Mouse (Mus musculus) gastrocnemius, postnatal 10 days (tissue): ENCODE data around the gene Zbtb45. TPM values are rescaled to one million over a fixed set of nuclear protein-coding genes. Genes with fewer than 3 reads are reported as not detected.
A peak's percentile ranks its signal among the peaks of the same experiment; 100 is the strongest.

Source experiments
- DNase-seq: peaks from one replicate; pipeline ENCODE4 v3.0.0; 2021; ENCODE audit warnings: mixed read lengths
- long read RNA-seq, 2 experiments: library from polyadenylated mRNA; stranded (forward); transcript quantifications; one replicate each; pipeline ENCODE4 v2.0.0; 2021
- total RNA-seq, 2 experiments: library from RNA; stranded (reverse); gene quantifications; 2 replicates each; pipeline ENCODE4 v1.2.3; 2021

Gene Zbtb45
- 1 to 10 TPM; 5.5 to 6.6 TPM for total RNA-seq
- long read RNA-seq, experiment 1, transcript Zbtb45-201 (3 exons, 2,171 nt), result major isoform, 8 of 19 reads
- long read RNA-seq, experiment 1, partial matches to known transcripts, result 0 of 19 reads
- long read RNA-seq, experiment 1, other reads (novel, unspliced or antisense), result 9 of 19 reads
- long read RNA-seq, experiment 2, transcript Zbtb45-205 (3 exons, 3,908 nt), result major isoform, 5 of 17 reads
- long read RNA-seq, experiment 2, partial matches to known transcripts, result 0 of 17 reads
- long read RNA-seq, experiment 2, other reads (novel, unspliced or antisense), result 10 of 17 reads

DNA sequence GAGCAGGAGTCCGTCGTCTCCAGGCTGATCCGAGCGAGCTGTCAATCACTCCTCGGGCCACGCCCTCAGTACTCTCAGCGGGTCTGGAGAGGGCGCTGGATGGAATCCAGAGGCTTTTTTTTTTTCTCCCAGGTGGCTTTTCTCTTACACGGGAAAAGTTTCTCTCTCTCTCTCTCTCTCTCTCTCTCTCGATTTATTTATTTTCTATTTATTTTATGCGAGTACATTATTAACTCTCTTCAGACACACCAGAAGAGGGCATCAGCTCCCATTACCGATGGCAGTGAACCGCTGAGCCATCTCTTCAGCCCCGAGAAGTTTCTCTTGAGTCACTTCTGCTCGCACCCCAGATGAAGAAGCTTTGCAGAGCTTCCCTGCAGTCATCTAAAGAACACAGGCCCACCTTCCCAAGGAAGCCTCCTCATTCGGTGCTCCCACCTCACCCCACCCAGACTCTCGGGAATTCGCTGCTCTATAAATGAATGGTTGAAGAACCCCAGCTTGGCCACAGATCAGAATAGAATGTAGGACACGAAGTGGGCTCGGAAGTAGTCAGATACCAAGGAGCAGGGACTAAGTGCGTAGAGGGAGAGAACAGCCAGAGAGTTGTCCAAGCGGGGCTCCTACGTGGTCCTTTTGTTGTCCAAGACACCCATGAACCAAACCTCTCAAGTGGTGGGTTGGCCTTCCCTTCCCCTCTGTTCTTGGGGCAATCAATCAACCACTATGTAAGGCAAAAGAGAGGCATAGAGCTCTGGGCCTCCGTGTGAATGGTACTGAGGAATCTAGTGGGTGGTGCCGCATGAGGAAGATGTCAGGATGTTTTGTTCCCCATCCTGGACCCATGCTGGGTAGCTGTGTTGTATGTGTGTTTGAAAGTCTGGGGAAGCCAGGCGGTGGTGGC is at the start of gene Zbtb45:
Zbtb45 (minus strand) TSS at position 30 of the 904 bp plus-strand sequence.
- DNase-seq, result no peak

DNA sequence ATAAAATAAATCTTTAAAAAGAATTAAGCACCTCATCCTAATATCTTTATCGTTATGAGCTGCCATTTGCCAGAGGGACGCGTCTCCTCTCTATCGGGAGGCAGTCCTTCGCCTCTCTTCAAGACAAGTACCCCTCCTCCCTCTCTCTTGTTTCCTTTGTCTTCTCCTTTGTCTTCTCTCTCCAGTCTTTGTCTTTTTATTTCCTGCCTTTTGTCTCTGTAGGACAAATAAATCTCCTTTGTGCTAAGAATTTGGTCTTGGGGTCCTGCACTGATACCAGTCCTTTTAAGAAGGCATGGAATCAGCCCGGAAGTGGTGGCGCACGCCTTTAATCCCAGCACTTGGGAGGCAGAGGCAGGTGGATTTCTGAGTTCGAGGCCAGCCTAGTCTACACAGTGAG is 49.7 kb upstream of the Zbtb45 start:
- DNase-seq, result no peak

DNA sequence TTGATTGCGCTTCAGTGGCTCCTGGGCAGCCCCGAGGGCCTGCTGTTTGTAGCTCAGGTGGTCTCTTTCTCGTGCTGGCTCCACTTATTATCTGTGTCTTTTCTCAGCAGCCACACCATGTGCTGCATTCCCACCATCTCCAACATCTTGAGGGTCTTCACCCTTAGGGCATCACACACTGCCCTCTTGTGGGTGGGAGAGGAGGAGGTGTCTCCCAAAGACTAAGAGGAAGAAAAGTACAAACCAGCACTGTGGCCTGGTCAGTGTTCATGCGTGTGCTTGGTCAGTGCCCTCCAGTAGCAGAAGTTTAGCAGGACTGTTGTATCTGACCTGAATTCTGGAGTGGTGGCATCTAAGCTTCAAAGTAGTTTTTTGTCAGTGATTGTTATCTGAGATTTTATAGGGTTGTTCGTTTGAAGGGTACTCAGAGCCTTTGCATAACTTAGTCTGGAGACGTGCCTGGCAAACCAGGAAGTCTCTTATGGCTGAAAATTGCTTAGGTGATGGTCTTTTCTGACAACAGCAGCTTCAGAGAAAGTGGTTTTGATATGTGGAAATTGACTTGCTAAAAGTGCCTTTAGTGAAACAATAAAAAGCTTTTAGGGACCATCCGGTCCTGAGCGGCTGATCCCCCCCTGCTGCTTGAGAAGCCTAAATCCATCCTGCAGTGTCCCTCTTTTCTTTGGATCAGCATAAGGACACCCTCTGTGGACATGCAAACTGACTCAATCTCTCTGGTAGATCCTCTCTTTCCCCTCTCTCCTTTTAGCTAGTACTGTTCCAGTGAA is 47.3 kb upstream of the Zbtb45 start:
- DNase-seq, result no peak

DNA sequence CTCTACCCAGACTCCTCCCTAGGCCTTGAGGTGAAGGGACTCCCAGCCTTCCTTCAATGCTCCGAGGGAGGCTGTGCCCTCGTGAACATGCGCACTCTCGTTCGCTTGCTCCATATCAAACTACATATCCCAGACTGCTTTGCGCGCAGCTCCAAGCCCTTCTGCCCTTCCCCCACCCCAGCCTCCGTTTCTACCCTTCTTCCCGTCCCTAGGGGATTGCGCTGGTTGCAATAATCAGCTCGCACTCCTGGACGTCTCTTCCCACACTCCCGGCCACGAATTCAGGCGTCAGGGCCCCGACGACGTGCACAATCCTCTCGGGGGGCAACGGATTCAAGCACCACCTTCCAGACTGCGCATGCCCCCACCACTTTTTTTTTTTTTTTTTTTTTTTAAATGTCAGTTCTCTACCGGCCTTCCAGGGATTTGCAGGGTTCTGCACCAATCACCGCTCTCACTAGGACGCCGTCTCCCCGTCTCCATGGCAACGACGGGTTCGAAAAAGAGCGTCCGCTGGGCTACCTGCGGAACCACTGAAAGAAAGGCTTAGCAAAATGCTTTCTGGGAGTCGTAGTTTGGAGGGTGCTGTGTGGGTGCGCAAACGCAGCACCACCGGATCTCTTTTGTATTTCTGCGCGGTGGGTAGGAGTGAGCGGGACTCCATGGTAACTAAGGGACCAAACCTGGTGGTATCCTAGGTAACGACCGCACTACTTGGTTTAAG is 44.6 kb upstream of the Zbtb45 start, which contains the start of gene Mzf1:
Mzf1 (minus strand) TSS at position 478 of the 724 bp plus-strand sequence.
- DNase-seq, result peak; percentile 85

DNA sequence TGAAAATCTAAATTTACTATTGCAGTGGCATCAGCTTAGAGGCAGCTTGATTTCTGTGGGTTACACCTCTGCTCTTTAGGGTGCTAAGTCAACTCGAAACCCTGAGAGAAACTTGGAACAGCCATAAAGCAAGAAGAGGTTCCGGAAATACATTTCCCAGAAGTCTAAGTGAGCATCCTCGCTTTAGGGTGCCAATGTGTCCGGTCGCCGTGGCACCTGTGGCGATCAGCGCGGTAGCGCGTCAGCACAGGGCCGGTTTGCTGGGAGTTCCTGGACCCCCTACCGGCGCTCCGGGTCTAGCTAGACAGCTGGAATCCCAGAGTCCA is 44.1 kb upstream of the Zbtb45 start:
- DNase-seq, result no peak

DNA sequence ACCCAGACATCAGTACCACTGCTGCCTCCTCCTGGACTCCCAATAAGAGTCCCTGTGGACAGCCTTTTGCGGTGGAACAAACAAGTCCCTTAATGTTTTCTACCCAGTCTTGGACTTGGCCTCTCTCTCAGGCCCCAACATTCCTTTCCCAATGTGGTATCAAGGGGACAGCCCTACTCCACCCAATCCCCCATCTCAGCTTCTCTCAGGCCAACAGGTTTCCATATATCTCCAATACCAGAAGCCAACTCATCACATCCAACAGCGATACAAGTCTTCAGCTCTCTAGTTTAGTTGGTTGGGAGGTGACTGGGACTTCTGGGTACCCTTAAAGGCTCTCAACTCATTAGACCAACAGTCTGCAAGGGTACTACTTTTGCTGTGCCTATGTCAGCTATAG is 43.7 kb upstream of the Zbtb45 start:
- no peak for DNase-seq

DNA sequence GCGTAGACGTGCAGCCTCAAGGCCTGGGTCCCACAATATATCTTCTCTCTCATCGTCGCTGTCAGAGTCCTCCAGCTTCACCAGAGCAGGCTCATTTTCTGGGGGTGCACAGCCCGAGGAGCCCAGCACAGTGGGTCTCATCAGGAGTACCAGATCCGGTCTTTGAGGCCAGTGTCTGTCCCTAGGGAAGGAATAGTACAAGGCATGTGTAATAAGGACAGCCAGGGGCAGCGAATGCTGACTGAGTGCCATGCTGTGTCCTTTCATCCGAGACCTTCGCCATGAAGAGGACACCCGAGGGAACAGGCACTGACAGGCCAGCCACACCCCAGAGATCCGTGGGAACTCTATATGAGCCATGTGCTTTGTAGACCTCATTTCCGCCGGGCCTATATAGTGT is 43.2 kb upstream of the Zbtb45 start:
- no peak for DNase-seq

DNA sequence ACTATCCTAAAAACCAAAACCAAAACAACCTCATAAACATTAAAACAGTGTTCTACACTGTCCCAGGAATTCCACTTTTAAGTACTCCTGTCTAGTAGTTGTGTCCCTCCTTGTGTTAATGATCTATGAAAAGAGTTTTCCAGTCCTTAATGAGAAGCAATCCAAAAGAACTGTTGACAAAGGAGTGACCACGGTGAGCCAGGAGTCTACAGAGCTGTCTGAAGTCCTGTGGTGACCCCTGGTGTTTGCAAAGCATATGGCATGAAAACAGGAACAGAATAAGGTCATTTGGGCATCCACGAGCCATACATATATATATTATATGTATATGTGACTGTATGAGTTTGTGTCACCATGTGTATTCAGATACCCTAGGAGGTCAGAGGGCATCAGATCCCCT is 36.2 kb upstream of the Zbtb45 start:
- DNase-seq, result peak; percentile 42

DNA sequence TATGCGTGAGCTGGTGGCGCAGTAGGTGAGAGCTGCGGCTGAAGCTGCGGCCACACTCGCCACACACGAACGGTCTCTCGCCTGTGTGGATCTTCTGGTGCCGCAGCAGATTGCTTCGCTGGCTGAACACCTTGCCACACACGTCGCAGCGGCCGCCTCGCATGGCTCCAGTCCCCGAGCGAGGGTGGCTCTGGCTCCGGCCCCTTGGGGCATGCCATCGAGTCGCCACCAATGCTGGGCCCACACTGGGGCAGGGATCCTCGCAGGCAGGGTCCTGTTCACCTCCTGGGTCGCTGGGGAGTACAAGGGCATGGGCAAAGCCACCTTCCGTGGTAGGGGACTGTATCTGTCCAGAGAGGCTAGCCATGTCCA is 34.4 kb upstream of the Zbtb45 start:
- no peak for DNase-seq

DNA sequence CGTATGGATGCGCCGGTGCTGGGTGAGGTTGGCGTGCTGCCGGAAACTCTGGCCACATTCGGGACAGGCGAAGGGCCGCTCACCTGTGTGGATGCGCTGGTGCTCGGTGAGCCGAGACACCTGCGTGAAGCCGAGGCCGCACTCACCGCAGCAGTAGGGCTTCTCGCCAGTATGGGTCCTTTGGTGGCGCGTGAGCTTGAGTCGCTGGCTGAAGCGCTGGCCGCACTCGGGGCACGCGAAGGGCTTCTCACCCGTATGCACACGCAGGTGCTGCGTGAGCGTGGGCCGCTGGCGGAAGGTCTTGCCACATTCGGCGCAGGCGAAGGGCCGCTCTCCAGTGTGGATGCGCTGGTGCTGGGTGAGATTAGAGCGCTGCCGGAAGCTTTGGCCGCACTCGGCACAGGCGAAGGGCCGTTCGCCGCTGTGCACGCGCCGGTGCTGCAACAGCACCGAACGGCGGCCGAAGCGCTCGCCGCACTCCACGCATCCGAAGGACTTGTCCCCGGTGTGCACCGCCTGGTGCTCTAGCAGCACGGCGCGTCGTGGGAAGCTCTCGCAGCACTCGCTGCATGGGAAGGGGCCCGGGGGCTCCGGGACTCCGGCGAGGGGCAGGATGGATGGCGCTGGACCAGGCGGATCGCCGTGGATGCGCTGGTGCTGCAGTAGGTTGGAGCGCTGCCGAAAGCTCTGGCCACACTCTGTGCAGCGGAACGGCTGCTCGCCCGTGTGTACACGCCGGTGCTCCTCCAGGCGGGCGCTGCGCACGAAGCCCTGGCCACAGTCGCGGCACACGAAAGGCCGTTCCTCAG is 33.8 kb upstream of the Zbtb45 start:
- peak; percentile 50 for DNase-seq

DNA sequence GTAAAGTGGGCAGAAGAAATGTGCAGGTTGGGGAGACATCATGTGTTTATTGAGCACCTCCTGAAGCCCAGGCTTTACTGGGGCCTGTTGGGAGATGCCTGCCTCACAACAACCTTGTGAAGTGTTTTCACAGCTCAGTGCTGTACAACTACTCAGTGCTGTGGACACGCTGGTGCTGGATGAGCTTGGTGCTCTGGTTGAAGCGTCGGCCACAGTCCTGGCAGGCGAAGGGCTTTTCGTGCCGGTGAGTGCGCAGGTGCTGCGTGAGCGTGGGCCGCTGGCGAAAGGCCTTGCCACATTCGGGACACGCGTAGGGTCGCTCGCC is 33.2 kb upstream of the Zbtb45 start:
- no peak for DNase-seq

DNA sequence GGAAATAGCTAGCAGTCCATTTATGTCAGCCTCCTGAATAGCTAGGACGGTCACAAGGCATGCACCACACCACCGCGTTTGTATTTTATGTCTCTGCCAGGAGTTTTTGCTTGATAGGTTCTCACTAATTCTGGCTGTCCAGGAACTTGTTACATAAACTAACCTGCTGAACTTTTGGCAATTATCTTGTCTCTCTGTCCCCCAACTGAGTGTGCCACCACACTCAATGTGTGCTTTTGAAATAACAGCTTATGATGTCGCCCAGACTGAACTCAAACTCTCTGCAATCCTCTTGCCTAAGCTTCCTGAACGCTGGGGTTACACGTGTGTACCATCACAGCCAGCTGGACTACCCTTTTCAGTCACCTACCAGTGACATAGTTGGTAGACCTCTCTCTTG is 32.7 kb upstream of the Zbtb45 start:
- no peak for DNase-seq

DNA sequence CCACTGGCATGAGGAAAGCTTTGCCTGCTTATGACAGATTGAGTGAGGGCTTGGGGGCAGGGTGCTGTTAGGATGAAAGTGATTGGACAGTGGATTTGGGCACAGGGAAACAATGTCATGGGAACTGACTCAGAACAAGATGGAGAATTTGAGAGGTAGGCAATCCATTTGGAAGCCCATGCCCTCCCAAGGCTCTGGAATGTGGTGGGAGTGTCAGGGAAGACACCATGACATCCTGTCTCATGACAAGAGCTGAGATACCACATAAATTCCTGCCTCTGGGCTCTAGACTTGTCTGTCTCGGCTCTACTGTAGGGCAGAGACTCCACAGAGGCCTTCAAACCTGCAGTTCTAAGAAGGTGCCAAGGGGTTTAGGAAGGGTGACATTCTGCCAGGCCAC is 31.4 kb upstream of the Zbtb45 start:
- DNase-seq, result no peak

DNA sequence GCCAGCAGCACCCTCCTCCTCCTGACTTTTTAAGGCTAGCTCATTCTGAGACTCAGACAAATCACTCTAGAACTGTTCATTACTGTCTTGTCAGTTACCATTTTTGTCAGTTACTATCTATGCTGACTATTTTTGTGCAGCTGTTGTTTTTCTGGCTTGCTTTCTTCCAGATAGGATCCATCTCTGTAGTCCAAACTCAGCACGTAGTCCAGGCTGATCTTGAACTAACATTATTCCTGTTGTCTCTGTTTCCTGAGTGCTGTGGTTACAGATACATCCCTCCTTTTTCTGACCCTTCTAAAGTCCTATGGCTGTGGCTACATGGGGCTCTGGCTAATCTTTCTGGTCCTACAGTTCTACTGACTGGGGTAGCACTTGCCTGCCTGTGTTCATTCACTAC is 29.3 kb upstream of the Zbtb45 start:
- no peak for DNase-seq

DNA sequence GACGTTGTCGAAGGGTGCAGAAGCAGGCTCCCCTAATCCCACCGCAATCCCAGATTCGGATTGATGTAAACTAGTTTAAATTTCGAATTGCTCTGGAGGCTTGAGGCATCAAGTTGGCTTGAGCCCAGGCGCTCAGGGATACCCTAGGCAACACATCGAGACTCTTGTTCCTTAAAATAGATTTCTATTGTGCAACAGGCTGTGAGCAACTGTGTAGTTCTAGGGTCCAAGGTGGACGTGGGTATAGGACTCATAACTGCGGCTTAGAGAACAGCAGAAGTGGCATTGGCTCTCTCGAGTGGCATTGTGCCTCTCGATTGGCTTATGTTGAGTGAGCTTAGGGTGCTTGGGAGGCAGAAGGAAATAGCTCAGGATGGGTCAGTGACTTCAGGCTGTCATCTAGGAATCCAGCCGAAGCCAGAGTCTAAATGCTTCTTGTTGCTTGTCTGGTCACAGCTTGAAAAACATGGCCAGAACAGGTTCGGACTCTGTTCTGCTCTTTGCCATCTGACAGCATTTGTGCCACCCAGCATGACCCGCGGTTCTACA is 28.9 kb upstream of the Zbtb45 start:
- DNase-seq, result peak; percentile 45

DNA sequence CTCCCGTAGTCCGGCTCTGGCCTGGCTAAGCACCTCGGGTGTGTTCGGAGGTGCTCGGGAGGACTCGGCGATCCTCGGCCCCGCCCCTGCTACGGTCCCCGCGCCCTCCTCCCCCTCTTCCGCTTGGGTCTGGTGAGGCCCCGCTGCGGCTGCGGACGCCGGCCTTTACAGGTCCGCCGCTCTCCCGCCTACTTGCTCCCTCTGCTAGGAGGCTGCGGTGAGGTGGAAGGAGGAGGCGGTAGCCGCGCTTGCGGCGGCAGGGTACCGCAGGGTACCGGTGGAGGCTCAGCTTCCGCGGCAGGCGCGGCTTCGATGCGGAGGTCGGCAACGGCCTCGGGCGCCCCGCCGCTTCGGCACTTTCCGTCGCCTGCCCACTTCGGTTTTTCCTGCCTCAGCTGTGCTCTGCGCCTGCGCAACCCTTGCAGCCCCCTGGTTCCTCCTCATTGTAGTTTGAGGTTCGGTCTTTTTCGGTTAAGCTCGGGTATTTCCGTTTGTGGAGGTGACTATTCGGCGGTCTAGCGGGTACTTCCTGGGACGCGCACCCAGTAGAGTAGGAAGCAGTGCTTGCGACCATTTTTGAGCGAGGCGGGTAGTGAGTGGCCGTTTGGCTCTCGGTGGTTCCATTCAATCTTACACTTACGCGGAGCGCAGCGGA is 28.2 kb upstream of the Zbtb45 start, which contains the start of gene Ube2m:
Ube2m (minus strand) TSS at position 375 of the 655 bp plus-strand sequence.
- peak; percentile 99 for DNase-seq

DNA sequence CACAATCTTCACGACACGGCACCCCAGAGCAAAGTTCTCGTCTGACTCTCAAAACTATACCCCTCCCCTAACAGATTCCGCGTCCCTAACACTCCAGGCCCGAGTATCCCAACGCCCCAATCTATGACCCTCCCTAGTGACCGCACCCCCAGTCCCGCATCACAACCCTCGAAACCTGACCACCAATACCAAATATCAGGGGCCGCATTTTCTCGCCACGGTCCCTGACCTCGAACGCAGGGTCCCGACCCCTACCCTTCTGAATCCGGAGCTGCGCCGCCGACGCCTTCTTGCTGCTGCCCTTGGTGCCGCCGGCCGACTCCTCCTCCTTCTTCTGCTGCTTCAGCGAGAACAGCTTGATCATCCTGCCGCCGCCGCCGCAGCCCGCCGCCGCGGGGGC is 27.5 kb upstream of the Zbtb45 start:
- DNase-seq, result no peak

DNA sequence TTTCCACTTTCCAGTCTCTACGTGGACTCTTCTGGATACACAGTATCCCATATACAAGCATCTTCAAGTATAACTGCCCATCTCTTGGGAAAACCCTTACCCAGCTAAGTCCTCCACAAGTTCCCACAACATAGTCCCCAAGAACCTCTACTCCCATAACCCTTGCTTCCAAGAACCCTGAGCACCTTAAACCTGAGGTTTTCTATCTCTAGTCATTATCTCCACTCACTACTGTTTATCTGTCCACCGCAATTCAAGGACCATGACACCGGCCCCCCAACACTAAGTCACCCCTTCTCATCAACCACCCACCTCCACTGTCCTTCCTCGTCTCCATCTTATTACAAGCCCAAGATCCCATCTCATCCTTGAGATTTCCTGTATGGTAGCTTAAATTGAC is 27.0 kb upstream of the Zbtb45 start:
- no peak for DNase-seq

DNA sequence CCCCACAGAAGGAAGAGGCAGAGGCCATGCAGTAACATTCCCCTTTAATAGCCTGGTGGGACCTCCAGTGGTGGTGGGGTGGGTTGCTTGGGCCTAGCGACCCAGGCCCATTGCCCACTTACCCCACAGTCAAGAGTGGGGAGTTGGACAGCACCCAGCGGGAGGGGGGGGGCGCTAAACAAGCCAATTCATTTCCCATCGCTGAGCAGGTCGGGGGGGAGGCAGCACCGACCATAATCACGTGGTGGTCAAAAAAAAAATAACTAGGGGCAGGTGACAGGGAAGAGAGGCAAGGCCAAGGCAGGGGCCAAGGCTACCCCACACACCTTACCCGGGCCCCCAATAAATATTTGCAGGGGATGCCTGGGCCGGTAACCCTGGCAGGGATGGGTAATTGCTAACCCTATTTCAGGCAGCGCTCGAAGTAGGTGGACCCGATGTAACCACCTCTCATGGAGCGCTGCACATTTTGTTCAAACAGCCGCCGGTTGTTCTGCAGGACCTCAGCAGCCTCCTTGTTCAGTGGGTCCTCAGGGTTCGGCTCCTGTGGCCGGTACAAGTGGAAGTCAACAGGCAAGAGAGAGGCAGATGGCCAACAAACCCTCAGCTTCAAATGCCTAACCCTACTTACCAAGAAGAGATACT is 25.5 kb upstream of the Zbtb45 start:
- no peak for DNase-seq
